Mouse (Mus musculus): ENCODE results near the gene Olfr901. TPM values are rescaled to one million over a fixed set of nuclear protein-coding genes. Genes with fewer than 3 reads are reported as not detected.

The Olfr901 gene
- polyA plus RNA-seq (2015; fragmentation: Nextera tagmentation; extraction: Ambion mirVana), result not detected in 2 replicates

DNA sequence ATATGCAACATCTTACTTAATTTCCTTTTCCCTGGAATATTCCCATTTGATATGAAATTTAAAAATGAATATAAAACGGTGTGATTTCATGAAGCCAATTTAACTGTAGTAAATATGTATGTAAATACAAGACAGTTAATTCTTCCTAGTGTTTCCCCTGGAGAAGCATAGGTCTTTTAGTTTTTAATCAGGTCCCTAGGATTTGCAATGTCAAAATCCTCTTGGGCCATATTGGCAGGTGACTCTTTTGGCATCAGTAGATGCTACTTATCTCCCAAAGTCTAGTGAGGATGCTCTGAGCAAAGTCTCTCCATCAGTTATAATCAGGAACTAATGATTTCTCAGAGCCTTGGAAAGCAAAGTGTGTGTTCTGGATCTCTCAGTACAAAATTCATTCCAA is at the start of gene Olfr901:
Olfr901 (plus strand) TSS at position 301 of the 400 bp plus-strand sequence.

DNA sequence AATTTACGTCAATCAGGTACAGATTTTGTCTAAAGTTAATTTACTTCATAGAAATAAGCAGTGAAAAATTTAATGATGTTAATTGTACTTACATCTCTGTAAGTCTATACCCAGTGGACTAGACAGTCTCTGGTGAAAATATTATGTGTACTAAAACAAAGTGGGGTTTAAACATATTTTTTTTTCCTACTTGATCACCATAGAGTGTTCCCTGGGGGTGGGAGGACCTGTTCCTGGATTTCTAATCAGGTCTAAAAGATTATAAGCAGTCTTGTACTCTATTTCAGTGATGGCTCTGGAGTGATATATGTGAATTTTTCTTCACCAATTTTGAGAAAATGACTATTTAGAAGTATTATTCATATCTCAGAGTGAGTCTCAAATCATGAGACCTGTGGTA is 27.9 kb upstream of the Olfr901 start, which contains the start of gene Olfr147:
Olfr147 (plus strand) TSS at position 301 of the 400 bp plus-strand sequence.

DNA sequence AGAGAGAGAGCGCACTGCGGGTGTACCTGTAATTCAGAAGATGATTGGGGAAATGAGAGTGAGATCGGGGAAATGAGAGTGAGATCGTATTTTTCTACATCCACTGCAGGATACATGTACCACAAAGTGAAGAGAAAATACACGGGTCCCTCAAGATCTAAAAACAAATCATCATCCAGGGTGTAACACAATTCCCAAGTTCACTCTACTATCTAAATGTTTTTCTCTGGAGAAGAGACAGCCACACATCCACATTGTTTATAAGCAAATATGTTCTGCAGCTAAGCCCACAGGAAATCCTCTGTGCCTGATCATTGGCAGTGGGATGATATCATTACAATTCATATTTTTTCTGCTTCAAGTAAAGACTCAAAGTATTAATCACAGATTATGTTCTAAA is 18.1 kb downstream of the Olfr901 start, which contains the start of gene Olfr902:
Olfr902 (plus strand) TSS at position 301 of the 400 bp plus-strand sequence.

DNA sequence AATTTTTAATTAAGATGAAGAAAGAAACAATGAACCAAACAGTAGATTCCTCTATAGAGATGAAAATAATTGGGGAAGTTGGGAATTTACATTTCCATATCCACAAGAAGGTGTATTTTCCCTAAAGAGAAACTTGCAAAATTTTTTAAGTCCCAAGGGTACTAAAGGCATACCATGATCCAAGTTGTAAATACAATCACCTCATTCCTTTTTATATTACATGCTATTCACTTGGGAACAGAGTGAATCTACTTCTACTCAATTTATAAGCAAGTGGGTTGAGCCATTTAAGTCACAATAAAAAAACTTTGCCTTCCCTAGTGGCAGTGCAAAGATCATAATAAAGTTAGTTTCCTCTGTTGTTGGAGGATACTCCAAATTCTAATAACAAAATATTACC is 33.6 kb downstream of the Olfr901 start, which contains the start of gene Olfr904:
Olfr904 (plus strand) TSS at position 301 of the 400 bp plus-strand sequence.

DNA sequence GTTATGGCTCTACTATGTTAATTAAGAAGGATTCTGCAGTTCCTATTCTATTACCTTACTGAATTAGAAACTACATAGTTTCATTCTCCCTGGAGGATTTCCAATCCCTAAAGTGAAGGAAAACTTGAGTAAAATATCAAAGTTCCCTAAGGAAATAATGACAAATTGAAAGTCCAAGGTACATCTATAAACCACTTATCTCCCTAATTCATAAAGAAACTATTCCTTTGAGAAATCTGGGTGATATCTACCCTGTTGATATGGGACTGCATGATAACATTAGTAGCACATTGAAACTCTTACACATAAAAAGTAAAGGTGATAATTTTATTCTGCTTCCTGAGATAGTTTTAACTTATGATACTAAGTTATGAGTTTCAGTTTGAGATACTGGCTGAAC is 41.6 kb downstream of the Olfr901 start, which contains the start of gene Olfr905:
Olfr905 (plus strand) TSS at position 301 of the 400 bp plus-strand sequence.

Other genes with a start within 250 kb of the Olfr901 start
- not detected in 2 replicates for gene Olfr891, start 248.6 kb upstream of the Olfr901 start, polyA plus RNA-seq (2015; fragmentation: Nextera tagmentation; extraction: Ambion mirVana)
- not detected in 2 replicates for gene Olfr893, start 221.1 kb upstream of the Olfr901 start, polyA plus RNA-seq (2015; fragmentation: Nextera tagmentation; extraction: Ambion mirVana)
- not detected in 2 replicates for gene Olfr894, start 211.4 kb upstream of the Olfr901 start, polyA plus RNA-seq (2015; fragmentation: Nextera tagmentation; extraction: Ambion mirVana)
- not detected in 2 replicates for gene Olfr143, start 176.7 kb upstream of the Olfr901 start, polyA plus RNA-seq (2015; fragmentation: Nextera tagmentation; extraction: Ambion mirVana)
- not detected in 2 replicates for gene Olfr895, start 161.6 kb upstream of the Olfr901 start, polyA plus RNA-seq (2015; fragmentation: Nextera tagmentation; extraction: Ambion mirVana)
- not detected in 2 replicates for gene Olfr896-ps1, start 138.3 kb upstream of the Olfr901 start, polyA plus RNA-seq (2015; fragmentation: Nextera tagmentation; extraction: Ambion mirVana)
- gene Olfr25, start 100.4 kb upstream of the Olfr901 start, polyA plus RNA-seq (2015; fragmentation: Nextera tagmentation; extraction: Ambion mirVana), result not detected in 2 replicates
- gene Olfr898, start 81.0 kb upstream of the Olfr901 start, polyA plus RNA-seq (2015; fragmentation: Nextera tagmentation; extraction: Ambion mirVana), result not detected in 2 replicates
- gene Olfr250, start 62.6 kb upstream of the Olfr901 start, polyA plus RNA-seq (2015; fragmentation: Nextera tagmentation; extraction: Ambion mirVana), result not detected in 2 replicates
- gene Olfr251, start 52.4 kb upstream of the Olfr901 start, polyA plus RNA-seq (2015; fragmentation: Nextera tagmentation; extraction: Ambion mirVana), result not detected in 2 replicates
- not detected in 2 replicates for gene Olfr147, start 27.8 kb upstream of the Olfr901 start, polyA plus RNA-seq (2015; fragmentation: Nextera tagmentation; extraction: Ambion mirVana)
- not detected in 2 replicates for gene Olfr902, start 18.2 kb downstream of the Olfr901 start, polyA plus RNA-seq (2015; fragmentation: Nextera tagmentation; extraction: Ambion mirVana)
- gene Olfr904, start 33.7 kb downstream of the Olfr901 start, polyA plus RNA-seq (2015; fragmentation: Nextera tagmentation; extraction: Ambion mirVana), result not detected in 2 replicates
- not detected in 2 replicates for gene Olfr905, start 41.7 kb downstream of the Olfr901 start, polyA plus RNA-seq (2015; fragmentation: Nextera tagmentation; extraction: Ambion mirVana)
- gene Olfr906, start 57.6 kb downstream of the Olfr901 start, polyA plus RNA-seq (2015; fragmentation: Nextera tagmentation; extraction: Ambion mirVana), result not detected in 2 replicates
- gene Olfr907, start 66.3 kb downstream of the Olfr901 start, polyA plus RNA-seq (2015; fragmentation: Nextera tagmentation; extraction: Ambion mirVana), result not detected in 2 replicates
- gene Olfr911-ps1, start 92.1 kb downstream of the Olfr901 start, polyA plus RNA-seq (2015; fragmentation: Nextera tagmentation; extraction: Ambion mirVana), result not detected in 2 replicates
- gene Olfr910, start 108.4 kb downstream of the Olfr901 start, polyA plus RNA-seq (2015; fragmentation: Nextera tagmentation; extraction: Ambion mirVana), result not detected in 2 replicates
- gene Olfr912, start 150.7 kb downstream of the Olfr901 start, polyA plus RNA-seq (2015; fragmentation: Nextera tagmentation; extraction: Ambion mirVana), result not detected in 2 replicates
- not detected in 2 replicates for gene Olfr913, start 163.3 kb downstream of the Olfr901 start, polyA plus RNA-seq (2015; fragmentation: Nextera tagmentation; extraction: Ambion mirVana)
- gene Olfr914, start 175.6 kb downstream of the Olfr901 start, polyA plus RNA-seq (2015; fragmentation: Nextera tagmentation; extraction: Ambion mirVana), result not detected in 2 replicates
- gene Olfr916, start 230.4 kb downstream of the Olfr901 start, polyA plus RNA-seq (2015; fragmentation: Nextera tagmentation; extraction: Ambion mirVana), result not detected in 2 replicates
- gene Olfr917, start 236.4 kb downstream of the Olfr901 start, polyA plus RNA-seq (2015; fragmentation: Nextera tagmentation; extraction: Ambion mirVana), result not detected in 2 replicates
- gene Olfr918, start 245.1 kb downstream of the Olfr901 start, polyA plus RNA-seq (2015; fragmentation: Nextera tagmentation; extraction: Ambion mirVana), result not detected in 2 replicates